Mouse (Mus musculus): ENCODE data around the gene Mrps18a. TPM values are rescaled to one million over a fixed set of nuclear protein-coding genes. Genes with fewer than 3 reads are reported as not detected.

Gene Mrps18a
- total and polyA plus RNA-seq, 3 experiments: 99.4 to 140 (median 128) TPM

DNA sequence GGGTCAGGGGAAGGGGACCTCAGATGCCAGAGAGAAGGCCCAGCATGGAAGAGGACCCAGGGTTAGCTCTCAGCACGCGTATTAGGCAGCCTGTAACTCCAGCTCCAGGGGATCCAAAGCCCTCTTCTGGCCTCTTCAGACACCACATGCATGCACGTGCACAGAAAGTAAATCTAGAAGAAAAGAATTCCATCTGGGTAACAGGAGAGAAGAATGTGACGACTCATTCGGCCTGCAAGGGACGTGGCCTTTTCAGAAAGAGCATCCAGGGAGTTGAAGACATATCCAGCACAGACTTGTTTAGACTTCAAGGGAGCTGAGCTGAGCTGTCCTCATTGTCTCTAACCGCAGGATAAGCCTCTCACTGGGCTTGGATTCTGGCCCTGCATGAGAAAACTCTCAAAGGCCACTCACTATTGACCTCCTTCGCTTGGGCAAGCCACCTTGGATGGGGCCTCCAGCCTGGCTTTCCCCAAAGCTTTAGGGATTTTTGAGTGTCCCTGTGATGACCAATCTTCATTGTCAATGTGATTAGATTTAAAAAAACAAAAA is 8.1 kb upstream of the Mrps18a start:
- no peak for DNase-seq
- Histone ChIP-seq H3K4me3 (no peak overlapping the region), H3K36me3 (ENCODE audit: control insufficient read depth, insufficient read depth, low read length) (no peaks in the 10 kb centered on the region), H3K27ac (no peak overlapping the region), H3K9ac (ENCODE audit: low read depth, low read length) (no peak overlapping the region), H3K79me2 (replicated peaks; ENCODE audit: control insufficient read depth, insufficient read depth, low read length) (no peaks in the 10 kb centered on the region), H3K27me3 (ENCODE audit: control insufficient read depth, insufficient read depth, low read length) (no peaks in the 10 kb centered on the region), H3K4me1 (ENCODE audit: control insufficient read depth, insufficient read depth, low read length) (peaks cover 8% of the 10 kb centered on the region; the same call in 1 of the 2 replicates)
- TF ChIP-seq EP300 (IDR thresholded peaks at IDR 0.05; ENCODE audit: insufficient read depth, low read depth, low read length) (no peak), CTCF (IDR thresholded peaks at IDR 0.05) (no peak), POLR2A (IDR thresholded peaks at IDR 0.05; ENCODE audit: insufficient read depth, low read depth, low read length) (no peak)
- intact Hi-C loops (cut with DNase I): no loop called here
- 78% methylated on average over 8 of the region's 8 CpGs for WGBS

DNA sequence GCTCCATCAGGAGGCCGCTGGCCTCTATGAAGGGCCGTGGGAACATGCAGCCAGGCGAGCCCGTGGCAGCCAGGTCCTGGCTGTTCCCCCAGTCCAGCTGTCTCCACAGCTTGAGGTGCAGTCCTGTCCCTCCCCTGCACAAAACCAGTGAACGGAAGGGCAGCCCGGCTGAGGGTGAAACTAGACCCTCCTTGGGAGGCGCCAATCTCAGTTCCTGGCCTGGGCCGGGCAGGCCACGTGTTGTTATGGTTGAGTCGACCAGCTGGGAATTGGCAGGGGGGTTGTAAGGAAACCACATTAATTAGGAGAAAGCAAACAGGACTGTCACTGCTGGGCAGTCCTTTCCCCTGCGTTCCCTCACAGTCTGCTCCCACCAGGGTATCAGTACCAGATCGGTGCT is 6.3 kb upstream of the Mrps18a start:
- Histone ChIP-seq H3K4me3 (no peak overlapping the region), H3K9ac (ENCODE audit: low read depth, low read length) (0 out of 2 replicates have a peak overlapping the region, but pooled peaks have one; percentile 7)
- intact Hi-C loops (cut with DNase I): no loop called here

DNA sequence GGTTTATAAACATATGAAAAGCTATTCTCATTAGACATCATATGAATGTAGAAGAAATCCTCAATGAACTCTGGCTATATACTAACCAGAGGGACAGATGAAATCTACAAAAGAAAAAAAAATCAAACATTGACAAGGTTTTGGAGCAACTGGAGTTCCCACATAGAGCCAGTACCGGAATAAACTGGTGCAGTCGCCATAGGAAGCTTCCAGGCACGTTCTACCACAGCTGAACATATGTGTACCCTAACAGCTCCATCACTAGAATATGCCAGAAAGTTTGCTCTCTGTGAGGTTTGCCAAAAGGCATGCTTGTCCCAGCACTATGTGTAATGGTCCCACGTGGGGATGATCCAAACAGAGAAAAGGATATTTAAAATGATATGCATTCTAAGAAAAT is 2.5 kb upstream of the Mrps18a start:
- no peak for DNase-seq

More for the DNA sequence above, 6.3 kb upstream of the Mrps18a start:
- Histone ChIP-seq H3K27ac (peak overlapping the region; percentile 64), H3K79me2 (replicated peaks; ENCODE audit: control insufficient read depth, insufficient read depth, low read length) (no peaks in the 10 kb centered on the region), H3K4me1 (ENCODE audit: control insufficient read depth, insufficient read depth, low read length) (peaks cover 4% of the 10 kb centered on the region; the same call in 1 of the 2 replicates), H3K27me3 (ENCODE audit: control insufficient read depth, insufficient read depth, low read length) (no peaks in the 10 kb centered on the region), H3K36me3 (ENCODE audit: control insufficient read depth, insufficient read depth, low read length) (no peaks in the 10 kb centered on the region)
- WGBS: 27% methylated on average over 12 of the region's 12 CpGs
- DNase-seq: peak; percentile 66 to 79
- 0 out of 2 replicates have a peak, but pooled peaks have one; percentile 8 for TF ChIP-seq EP300 (IDR thresholded peaks at IDR 0.05; ENCODE audit: insufficient read depth, low read depth, low read length)
- no peak for TF ChIP-seq POLR2A (IDR thresholded peaks at IDR 0.05; ENCODE audit: insufficient read depth, low read depth, low read length)
- TF ChIP-seq CTCF (IDR thresholded peaks at IDR 0.05): 0 out of 2 replicates have a peak, but pooled peaks have one; percentile 3

DNA sequence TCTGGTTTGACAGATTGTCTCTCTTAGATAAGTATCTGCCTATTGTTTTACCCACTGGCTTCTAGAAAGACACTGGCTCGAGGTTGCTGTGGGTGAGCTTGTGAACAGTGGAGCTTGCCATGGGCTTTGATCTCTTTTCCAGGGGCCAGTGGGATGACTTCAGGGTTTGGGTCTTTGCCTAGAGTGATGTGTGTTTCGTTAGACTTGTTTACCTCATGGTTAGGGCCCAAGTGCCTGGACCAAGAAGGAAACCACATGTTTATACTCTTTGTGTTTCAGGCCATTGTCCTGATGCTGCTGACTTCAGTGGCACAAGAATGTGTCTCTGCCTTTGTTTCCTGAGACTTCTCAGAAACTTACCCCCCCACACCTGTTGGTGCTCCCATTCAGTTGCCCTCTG is 4.7 kb downstream of the Mrps18a start:
- 40% methylated on average over 2 of the region's 2 CpGs for WGBS
- intact Hi-C loops (cut with DNase I): no loop called here
- no peak overlapping the region for H3K4me3 ChIP-seq
- H3K79me2 ChIP-seq (replicated peaks; ENCODE audit: control insufficient read depth, insufficient read depth, low read length): no peaks in the 10 kb centered on the region
- H3K27ac ChIP-seq: peak overlapping the region; percentile 52
- no peak overlapping the region for H3K9ac ChIP-seq (ENCODE audit: low read depth, low read length)
- TF ChIP-seq CTCF (IDR thresholded peaks at IDR 0.05): no peak
- no peaks in the 10 kb centered on the region for H3K27me3 ChIP-seq (ENCODE audit: control insufficient read depth, insufficient read depth, low read length)
- no peak for DNase-seq
- peaks cover 3% of the 10 kb centered on the region; the same call in 1 of the 2 replicates for H3K36me3 ChIP-seq (ENCODE audit: control insufficient read depth, insufficient read depth, low read length)
- H3K4me1 ChIP-seq (ENCODE audit: control insufficient read depth, insufficient read depth, low read length): peaks cover 5% of the 10 kb centered on the region

More for the DNA sequence above, 2.5 kb upstream of the Mrps18a start:
- Histone ChIP-seq H3K27me3 (ENCODE audit: control insufficient read depth, insufficient read depth, low read length) (no peaks in the 10 kb centered on the region), H3K4me1 (ENCODE audit: control insufficient read depth, insufficient read depth, low read length) (peaks cover 4% of the 10 kb centered on the region; the same call in 1 of the 2 replicates), H3K36me3 (ENCODE audit: control insufficient read depth, insufficient read depth, low read length) (peaks cover 3% of the 10 kb centered on the region; the same call in 1 of the 2 replicates), H3K79me2 (replicated peaks; ENCODE audit: control insufficient read depth, insufficient read depth, low read length) (no peaks in the 10 kb centered on the region), H3K27ac (no peak overlapping the region), H3K9ac (ENCODE audit: low read depth, low read length) (no peak overlapping the region), H3K4me3 (no peak overlapping the region)
- WGBS: 70% methylated on average over 4 of the region's 4 CpGs
- intact Hi-C loops (cut with DNase I): no loop called here
- TF ChIP-seq CTCF (IDR thresholded peaks at IDR 0.05) (no peak), POLR2A (IDR thresholded peaks at IDR 0.05; ENCODE audit: insufficient read depth, low read depth, low read length) (no peak), EP300 (IDR thresholded peaks at IDR 0.05; ENCODE audit: insufficient read depth, low read depth, low read length) (no peak)

DNA sequence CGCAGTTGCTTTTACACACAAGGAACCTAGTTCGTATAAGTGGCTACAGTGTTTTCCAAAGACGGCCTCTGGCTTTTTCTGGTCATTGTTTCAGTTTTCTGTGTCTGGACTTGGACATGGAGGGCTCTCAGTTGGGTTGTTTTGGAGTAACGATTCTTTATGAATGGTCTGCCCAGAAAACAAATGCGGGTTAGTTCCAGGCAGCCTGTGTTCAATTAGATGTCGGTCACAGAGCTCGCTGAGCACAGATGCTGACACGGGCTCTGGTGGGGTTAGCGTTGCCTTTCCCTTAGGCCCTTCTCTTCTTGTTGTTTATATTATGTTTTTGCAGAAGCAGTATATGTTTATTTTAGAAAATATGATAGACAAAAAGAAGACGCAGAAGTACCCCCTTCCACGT is 5.4 kb downstream of the Mrps18a start:
- H3K79me2 ChIP-seq (replicated peaks; ENCODE audit: control insufficient read depth, insufficient read depth, low read length): no peaks in the 10 kb centered on the region
- H3K27ac ChIP-seq: peak overlapping the region; percentile 52
- no peak for TF ChIP-seq CTCF (IDR thresholded peaks at IDR 0.05)
- TF ChIP-seq EP300 (IDR thresholded peaks at IDR 0.05; ENCODE audit: insufficient read depth, low read depth, low read length): no peak
- TF ChIP-seq POLR2A (IDR thresholded peaks at IDR 0.05; ENCODE audit: insufficient read depth, low read depth, low read length): no peak
- H3K36me3 ChIP-seq (ENCODE audit: control insufficient read depth, insufficient read depth, low read length): peaks cover 3% of the 10 kb centered on the region; the same call in 1 of the 2 replicates
- peaks cover 5% of the 10 kb centered on the region for H3K4me1 ChIP-seq (ENCODE audit: control insufficient read depth, insufficient read depth, low read length)
- no peak overlapping the region for H3K4me3 ChIP-seq
- WGBS: 84% methylated on average over 11 of the region's 11 CpGs
- no peaks in the 10 kb centered on the region for H3K27me3 ChIP-seq (ENCODE audit: control insufficient read depth, insufficient read depth, low read length)
- intact Hi-C loops (cut with DNase I): no loop called here
- no peak for DNase-seq
- H3K9ac ChIP-seq (ENCODE audit: low read depth, low read length): no peak overlapping the region

DNA sequence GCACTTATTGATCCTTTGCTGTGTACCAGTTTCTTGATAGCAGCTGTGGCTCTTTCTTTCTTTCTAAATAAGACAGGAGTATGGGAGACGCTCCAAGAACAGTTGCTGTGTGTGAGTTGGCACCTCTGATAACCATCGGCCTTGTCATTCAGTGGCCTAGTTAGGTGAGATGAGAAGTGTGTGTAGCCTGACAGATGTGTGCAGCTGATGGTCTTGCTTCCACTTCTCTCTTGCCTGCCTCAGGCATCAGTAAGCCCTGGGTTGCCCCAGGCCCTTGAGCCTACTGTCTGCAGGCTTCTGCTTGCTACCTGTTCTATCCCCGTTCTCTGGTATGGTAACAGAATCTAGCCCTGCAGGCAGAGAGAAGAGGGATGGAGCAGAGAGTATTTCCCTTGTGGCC is 6.1 kb downstream of the Mrps18a start:
- intact Hi-C loops (cut with DNase I): no loop called here
- WGBS: 77% methylated on average over 3 of the region's 3 CpGs
- Histone ChIP-seq H3K27me3 (ENCODE audit: control insufficient read depth, insufficient read depth, low read length) (no peaks in the 10 kb centered on the region), H3K27ac (peak overlapping the region; percentile 2; the same call in 1 of the 2 replicates), H3K4me1 (ENCODE audit: control insufficient read depth, insufficient read depth, low read length) (peaks cover 5% of the 10 kb centered on the region), H3K4me3 (no peak overlapping the region), H3K36me3 (ENCODE audit: control insufficient read depth, insufficient read depth, low read length) (no peaks in the 10 kb centered on the region; the same call in 1 of the 2 replicates), H3K9ac (ENCODE audit: low read depth, low read length) (no peak overlapping the region), H3K79me2 (replicated peaks; ENCODE audit: control insufficient read depth, insufficient read depth, low read length) (no peaks in the 10 kb centered on the region)
- TF ChIP-seq EP300 (IDR thresholded peaks at IDR 0.05; ENCODE audit: insufficient read depth, low read depth, low read length) (no peak), POLR2A (IDR thresholded peaks at IDR 0.05; ENCODE audit: insufficient read depth, low read depth, low read length) (no peak), CTCF (IDR thresholded peaks at IDR 0.05) (no peak)
- DNase-seq: peak in 1 of 2 experiments; percentile 15
